Mouse (Mus musculus): ENCODE results near the gene Ppard.

Gene Ppard

GRCm38 (mm10) chr17:28287980-28288379 is 55.5 kb downstream of the Ppard start:
- peak; percentile 25 for DNase-seq

- peak; percentile 56 for DNase-seq
Measured at GRCm38 (mm10) chr17:28290262-28290661, 57.8 kb downstream of the Ppard start.

- peak; percentile 65 for DNase-seq
Measured at GRCm38 (mm10) chr17:28290671-28291070, 58.2 kb downstream of the Ppard start.

- DNase-seq, result no peak
Measured at GRCm38 (mm10) chr17:28291346-28291745, 58.8 kb downstream of the Ppard start.

- no peak for DNase-seq
Measured at GRCm38 (mm10) chr17:28293716-28294115, 61.2 kb downstream of the Ppard start.

GRCm38 (mm10) chr17:28294449-28295333 is 62.2 kb downstream of the Ppard start:
- DNase-seq, result peak; percentile 66

GRCm38 (mm10) chr17:28298888-28299287 is 66.4 kb downstream of the Ppard start:
- no peak for DNase-seq

GRCm38 (mm10) chr17:28299669-28300320 is 67.3 kb downstream of the Ppard start:
- no peak for DNase-seq

GRCm38 (mm10) chr17:28300323-28300722 is 67.8 kb downstream of the Ppard start:
- DNase-seq, result peak; percentile 29

GRCm38 (mm10) chr17:28300850-28301249 is 68.3 kb downstream of the Ppard start:
- DNase-seq, result peak; percentile 52

GRCm38 (mm10) chr17:28305172-28305571 is 72.7 kb downstream of the Ppard start:
- no peak for DNase-seq

GRCm38 (mm10) chr17:28308297-28309195 is 76.0 kb downstream of the Ppard start:
- DNase-seq, result peak; percentile 96

- no peak for DNase-seq
Measured at GRCm38 (mm10) chr17:28310831-28311230, 78.3 kb downstream of the Ppard start.

- no peak for DNase-seq
Measured at GRCm38 (mm10) chr17:28311366-28312132, 79.0 kb downstream of the Ppard start.

GRCm38 (mm10) chr17:28312232-28313211 is 80.0 kb downstream of the Ppard start:
- peak; percentile 47 for DNase-seq

- DNase-seq, result peak; percentile 99
Measured at GRCm38 (mm10) chr17:28313212-28313879, 80.8 kb downstream of the Ppard start, which contains the start of gene Fance. Gene Fance (plus strand): TSS chr17:28313519.

GRCm38 (mm10) chr17:28313880-28314225 is 81.4 kb downstream of the Ppard start:
- peak; percentile 37 for DNase-seq

GRCm38 (mm10) chr17:28315611-28316160 is 83.2 kb downstream of the Ppard start:
- DNase-seq, result no peak

- no peak for DNase-seq
Measured at GRCm38 (mm10) chr17:28316476-28316875, 84.0 kb downstream of the Ppard start.

GRCm38 (mm10) chr17:28317091-28317490 is 84.6 kb downstream of the Ppard start:
- no peak for DNase-seq
